Comparison of ENCODE assay signal across 9 mouse cellular contexts in genomic region chr5:142723520-142724133, GRCm38 (mm10). TPM values are rescaled to one million over a fixed set of nuclear protein-coding genes. Genes with fewer than 3 reads are reported as not detected.
A peak's percentile ranks its signal among the peaks of the same experiment; 100 is the strongest.
DNase-seq lines count a peak whose midpoint lies in the region; ATAC-seq and TF ChIP-seq lines count a peak whose summit lies in the region.
"Had no signal": no experiment of that assay in that cellular context is flagged by ENCODE, and none has a peak within 500 bp of the region (broad histone marks: within the 10 kb centered on the region; RNA-seq: fewer than 3 reads in every experiment).

No protein-coding gene starts in this region.

- TF ChIP-seq CTCF in forebrain, postnatal 0 days (IDR thresholded peaks at IDR 0.05; ENCODE audit: low read depth): peak; percentile 88

- peak overlapping the region; percentile 54 for H3K27ac ChIP-seq in forebrain, postnatal 0 days (ENCODE audit: low read depth, low read length)
- H3K27ac ChIP-seq in hindbrain, embryonic 16.5 days (ENCODE audit: low read depth, low read length): peak overlapping the region; percentile 41; the same call in 1 of the 2 replicates
- H3K27ac ChIP-seq in limb, embryonic 10.5 days: no peak overlapping the region
- H3K27ac ChIP-seq in midbrain, embryonic 11.5 days (ENCODE audit: low read depth, low read length): no peak overlapping the region

- WGBS in forebrain, postnatal 0 days: 14% methylated on average over 7 of the region's 7 CpGs
- WGBS in hindbrain, embryonic 16.5 days: 16% methylated on average over 7 of the region's 7 CpGs
- WGBS in limb, embryonic 10.5 days: 10% methylated on average over 7 of the region's 7 CpGs
- 13% methylated on average over 7 of the region's 7 CpGs for WGBS in midbrain, embryonic 11.5 days

- H3K36me3 ChIP-seq in forebrain, postnatal 0 days (ENCODE audit: insufficient read depth): peaks cover 62% of the 10 kb centered on the region
- H3K36me3 ChIP-seq in hindbrain, embryonic 16.5 days (ENCODE audit: control insufficient read depth, insufficient read depth, low read length): peaks cover 31% of the 10 kb centered on the region
- H3K36me3 ChIP-seq in limb, embryonic 10.5 days: peaks cover 53% of the 10 kb centered on the region
- peaks cover 25% of the 10 kb centered on the region for H3K36me3 ChIP-seq in midbrain, embryonic 11.5 days (ENCODE audit: control insufficient read depth, insufficient read depth, low read length)

- H3K9ac ChIP-seq in forebrain, postnatal 0 days: no peak overlapping the region
- H3K9ac ChIP-seq in hindbrain, embryonic 16.5 days (ENCODE audit: low read depth, low read length): no peak overlapping the region
- H3K9ac ChIP-seq in midbrain, embryonic 11.5 days (ENCODE audit: low read length): no peak overlapping the region

- no peaks in the 10 kb centered on the region for H3K9me3 ChIP-seq in forebrain, postnatal 0 days (ENCODE audit: low read length)
- H3K9me3 ChIP-seq in hindbrain, embryonic 16.5 days (ENCODE audit: control insufficient read depth, low read length): no peaks in the 10 kb centered on the region
- H3K9me3 ChIP-seq in limb, embryonic 10.5 days (replicated peaks): no peaks in the 10 kb centered on the region
- H3K9me3 ChIP-seq in midbrain, embryonic 11.5 days (ENCODE audit: control insufficient read depth, low read length): no peaks in the 10 kb centered on the region

- no peaks in the 10 kb centered on the region for H3K27me3 ChIP-seq in forebrain, postnatal 0 days (ENCODE audit: insufficient read depth, low read length)
- no peaks in the 10 kb centered on the region for H3K27me3 ChIP-seq in hindbrain, embryonic 16.5 days (replicated peaks; ENCODE audit: control insufficient read depth, insufficient read depth, low read length)
- H3K27me3 ChIP-seq in limb, embryonic 10.5 days (ENCODE audit: low read depth, poor library complexity, severe bottlenecking): no peaks in the 10 kb centered on the region
- H3K27me3 ChIP-seq in midbrain, embryonic 11.5 days (ENCODE audit: control insufficient read depth, insufficient read depth, low read length): no peaks in the 10 kb centered on the region

- peak; percentile 80 for ATAC-seq in forebrain, postnatal 0 days
- ATAC-seq in hindbrain, embryonic 16.5 days: peak; percentile 76
- ATAC-seq in midbrain, embryonic 11.5 days (ENCODE audit: low FRiP score): peak; percentile 69

- no peaks in the 10 kb centered on the region for H3K4me1 ChIP-seq in forebrain, postnatal 0 days (ENCODE audit: insufficient read depth)
- H3K4me1 ChIP-seq in hindbrain, embryonic 16.5 days (ENCODE audit: control insufficient read depth, insufficient read depth, low read depth, low read length): peaks cover 3% of the 10 kb centered on the region
- H3K4me1 ChIP-seq in limb, embryonic 10.5 days: peaks cover 16% of the 10 kb centered on the region
- peaks cover 3% of the 10 kb centered on the region; the same call in 1 of the 2 replicates for H3K4me1 ChIP-seq in midbrain, embryonic 11.5 days (ENCODE audit: control insufficient read depth, insufficient read depth, low read length)

- peak; percentile 57 for DNase-seq in ovary, postnatal 36 days (ENCODE audit: low spot score)
- no peak for DNase-seq in ovary, adult 18-20 months (ENCODE audit: low spot score)
- peak; percentile 65 for DNase-seq in cerebellum, adult 8-10 months
- DNase-seq in forebrain, postnatal 0 days: peak; percentile 88
- DNase-seq in limb, embryonic 10.5 days (ENCODE audit: low spot score): peak; percentile 82
- peak; percentile 98 for DNase-seq in midbrain, embryonic 11.5 days (ENCODE audit: low spot score, missing footprints)
- peak; percentile 32 to 54 for DNase-seq in spleen, postnatal 14 days (ENCODE audit: low spot score in 2 of 2)

- H3K4me2 ChIP-seq in forebrain, postnatal 0 days (ENCODE audit: low read depth): 0 out of 2 replicates have a peak overlapping the region, but pooled peaks have one; percentile 8
- H3K4me2 ChIP-seq in hindbrain, embryonic 16.5 days (ENCODE audit: low read length): 0 out of 2 replicates have a peak overlapping the region, but pooled peaks have one; percentile 22
- no peak overlapping the region for H3K4me2 ChIP-seq in midbrain, embryonic 11.5 days

- H3K4me3 ChIP-seq in forebrain, postnatal 0 days (ENCODE audit: low read depth, low read length): no peak overlapping the region
- no peak overlapping the region for H3K4me3 ChIP-seq in hindbrain, embryonic 16.5 days (ENCODE audit: low read length)
- H3K4me3 ChIP-seq in limb, embryonic 10.5 days: no peak overlapping the region
- H3K4me3 ChIP-seq in midbrain, embryonic 11.5 days (ENCODE audit: low read depth, low read length): no peak overlapping the region
- H3K4me3 ChIP-seq: erythroblast, embryonic 14.5 days had no signal

RNA-seq across cellular contexts. Expression of gene Slc29a4, which starts 31.3 kb away (rescaled TPM):
- 67.8 and 76.4 TPM in 2 replicates for total RNA-seq in forebrain, postnatal 0 days (2014; rRNA removed)
- 104 and 107 TPM in 2 replicates for polyA plus RNA-seq in forebrain, postnatal 0 days (2015; fragmentation: Nextera tagmentation; extraction: Ambion mirVana)
- polyA plus RNA-seq in hindbrain, embryonic 16.5 days (2015; fragmentation: Nextera tagmentation; extraction: Ambion mirVana): 87.4 and 98.0 TPM in 2 replicates
- polyA plus RNA-seq in limb, embryonic 10.5 days (2016; fragmentation: Nextera tagmentation; extraction: Ambion mirVana): 15.5 and 17.5 TPM in 2 replicates
- polyA plus RNA-seq in midbrain, embryonic 11.5 days (2014; fragmentation: Nextera tagmentation; extraction: Ambion mirVana): 22.8 and 23.2 TPM in 2 replicates
- polyA plus RNA-seq: erythroblast, embryonic 14.5 days had no signal

Comparison
In these comparisons a context has a peak if more than half of its experiments do, and no peak if none do; other contexts are left out.
1. H3K27ac ChIP-seq: peak in forebrain, postnatal 0 days (single experiment) and hindbrain, embryonic 16.5 days (single experiment); none in limb, embryonic 10.5 days (single experiment) and midbrain, embryonic 11.5 days (single experiment).
2. Peak in every context shown above with its lines, with median percentiles within 50 percentile points of each other: ATAC-seq.